Mouse (Mus musculus): Measurements from ENCODE around the gene Stxbp5. TPM values are rescaled to one million over a fixed set of nuclear protein-coding genes. Genes with fewer than 3 reads are reported as not detected.

Gene Stxbp5
- polyA plus RNA-seq (2014; fragmentation: Nextera tagmentation; extraction: Ambion mirVana), result 12.4 and 14.3 TPM in 2 replicates

DNA sequence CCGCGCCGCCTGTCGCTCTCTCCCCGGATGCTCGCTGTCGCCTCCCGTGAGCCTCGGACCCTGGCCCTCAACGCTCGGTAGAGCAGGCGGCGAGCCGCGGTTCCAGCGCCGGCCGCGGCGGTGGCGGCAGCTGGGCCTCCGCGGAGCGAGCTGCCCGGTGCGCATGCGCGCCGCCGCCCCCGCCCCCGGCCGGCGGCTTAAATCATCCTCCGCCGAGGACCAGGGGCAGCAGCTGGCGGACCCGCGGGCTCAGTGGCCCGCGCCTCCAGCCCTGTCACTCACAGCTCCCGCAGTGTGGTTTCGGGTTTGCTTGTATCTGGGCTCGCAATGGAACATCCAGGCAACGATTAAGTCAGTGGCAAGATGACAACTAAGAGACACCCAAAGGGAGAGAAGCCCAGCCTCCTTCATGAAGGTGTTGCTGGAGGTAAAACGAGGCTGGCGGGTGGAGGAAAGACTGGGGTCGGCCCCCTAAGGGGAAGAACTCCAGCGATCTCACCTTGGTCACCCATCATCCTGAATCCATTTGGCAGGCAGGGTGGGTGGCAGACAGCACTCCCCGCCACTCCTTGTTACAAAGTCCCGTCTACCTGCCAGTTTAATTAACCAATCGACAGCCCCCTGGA lies at the start of gene Stxbp5:
TSS of gene Stxbp5 (minus strand) at position 9 of the 626 bp plus-strand sequence.
- under 1% methylated on average over 35 of the region's 52 CpGs for WGBS
- ATAC-seq (ENCODE audit: low FRiP score, low TSS enrichment) (peak; percentile 85), DNase-seq (peak; percentile 94)
- Histone ChIP-seq H3K4me1 (ENCODE audit: control insufficient read depth, insufficient read depth, low read length) (peaks cover 10% of the 10 kb centered on the region), H3K9ac (replicated peaks; ENCODE audit: low read length) (peak within 1 kb of the TSS; percentile 97), H3K9me3 (ENCODE audit: control insufficient read depth, low read length) (no peaks in the 10 kb centered on the region), H3K27ac (replicated peaks; ENCODE audit: low read depth, low read length) (peak within 1 kb of the TSS; percentile 98), H3K4me2 (ENCODE audit: low read length) (peak within 1 kb of the TSS; percentile 55), H3K36me3 (ENCODE audit: control insufficient read depth, insufficient read depth, low read length) (no peaks in the 10 kb centered on the region), H3K27me3 (ENCODE audit: control insufficient read depth, insufficient read depth, low read length) (no peaks in the 10 kb centered on the region), H3K4me3 (replicated peaks; ENCODE audit: low read depth, low read length) (peak within 1 kb of the TSS; percentile 86)

GRCm38 (mm10) chr10:9912395-9912794 lies 11.5 kb upstream of the Stxbp5 start:
- H3K27ac ChIP-seq (replicated peaks; ENCODE audit: low read depth, low read length), result no peak overlapping the region
- no peak overlapping the region for H3K4me3 ChIP-seq (replicated peaks; ENCODE audit: low read depth, low read length)
- DNase-seq (peak; percentile 7), ATAC-seq (ENCODE audit: low FRiP score, low TSS enrichment) (no peak)
- H3K27me3 ChIP-seq (ENCODE audit: control insufficient read depth, insufficient read depth, low read length), result no peaks in the 10 kb centered on the region
- no peaks in the 10 kb centered on the region for H3K4me1 ChIP-seq (ENCODE audit: control insufficient read depth, insufficient read depth, low read length)
- no peaks in the 10 kb centered on the region for H3K9me3 ChIP-seq (ENCODE audit: control insufficient read depth, low read length)
- no peak overlapping the region for H3K9ac ChIP-seq (replicated peaks; ENCODE audit: low read length)
- no peaks in the 10 kb centered on the region for H3K36me3 ChIP-seq (ENCODE audit: control insufficient read depth, insufficient read depth, low read length)
- no peak overlapping the region for H3K4me2 ChIP-seq (ENCODE audit: low read length)
- 86% methylated on average over 5 of the region's 5 CpGs for WGBS

DNA sequence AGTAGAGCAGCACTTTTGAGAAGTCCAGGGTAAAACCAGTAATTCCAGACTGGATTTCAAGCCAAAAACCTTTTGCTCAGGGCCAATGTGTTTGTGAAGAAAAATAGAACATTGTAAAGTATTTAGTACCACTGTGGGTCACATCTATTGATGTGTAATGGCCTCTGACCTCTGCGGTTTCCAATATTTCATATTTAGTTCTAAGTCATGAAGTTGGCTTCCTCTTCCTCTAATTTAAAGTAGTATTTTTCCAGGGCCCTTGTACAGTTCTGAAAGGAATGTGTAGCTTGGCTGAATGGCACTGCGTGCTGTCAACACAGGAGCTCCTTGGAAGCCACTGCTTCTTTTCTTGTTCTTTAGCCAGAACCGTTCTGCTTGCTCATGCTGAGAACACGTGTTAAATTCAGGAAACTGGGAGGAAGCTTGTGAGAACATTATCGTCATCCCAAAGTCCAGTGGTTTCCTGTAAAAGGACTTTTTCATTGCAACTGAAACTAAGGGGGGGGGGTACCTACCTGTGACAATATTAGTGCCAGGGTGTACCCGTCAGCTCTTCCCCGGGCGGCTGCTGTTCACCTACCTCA lies 7.1 kb upstream of the Stxbp5 start:
- Histone ChIP-seq H3K4me3 (replicated peaks; ENCODE audit: low read depth, low read length) (no peak overlapping the region), H3K9ac (replicated peaks; ENCODE audit: low read length) (no peak overlapping the region), H3K27ac (replicated peaks; ENCODE audit: low read depth, low read length) (no peak overlapping the region), H3K27me3 (ENCODE audit: control insufficient read depth, insufficient read depth, low read length) (no peaks in the 10 kb centered on the region), H3K36me3 (ENCODE audit: control insufficient read depth, insufficient read depth, low read length) (no peaks in the 10 kb centered on the region), H3K4me1 (ENCODE audit: control insufficient read depth, insufficient read depth, low read length) (no peaks in the 10 kb centered on the region), H3K9me3 (ENCODE audit: control insufficient read depth, low read length) (no peaks in the 10 kb centered on the region), H3K4me2 (ENCODE audit: low read length) (no peak overlapping the region)
- DNase-seq (no peak), ATAC-seq (ENCODE audit: low FRiP score, low TSS enrichment) (no peak)
- 86% methylated on average over 8 of the region's 8 CpGs for WGBS

GRCm38 (mm10) chr10:9907519-9907918 lies 6.6 kb upstream of the Stxbp5 start:
- 91% methylated on average over 2 of the region's 2 CpGs for WGBS

DNA sequence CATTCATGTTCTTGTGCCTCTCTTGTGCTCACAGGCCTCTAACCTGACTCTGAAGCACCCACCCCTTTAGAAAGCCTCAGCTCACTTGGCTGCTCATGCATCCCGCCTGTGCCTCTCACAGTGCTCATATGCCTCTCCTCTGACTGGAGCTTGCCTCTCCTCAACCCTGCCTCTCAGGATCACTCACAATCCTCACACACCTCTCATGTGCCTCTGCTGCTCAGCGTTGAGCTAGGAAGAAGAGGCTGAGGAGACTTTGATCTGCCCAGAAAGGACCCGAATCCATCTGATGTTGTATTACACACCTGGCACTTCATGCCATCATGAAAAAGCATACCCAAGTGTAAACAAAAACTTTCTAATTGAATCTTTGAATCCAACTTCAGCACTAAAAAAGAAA lies 5.3 kb upstream of the Stxbp5 start:
- DNase-seq (no peak), ATAC-seq (ENCODE audit: low FRiP score, low TSS enrichment) (no peak)
- no peaks in the 10 kb centered on the region for H3K36me3 ChIP-seq (ENCODE audit: control insufficient read depth, insufficient read depth, low read length)
- H3K4me2 ChIP-seq (ENCODE audit: low read length), result no peak overlapping the region
- H3K9ac ChIP-seq (replicated peaks; ENCODE audit: low read length), result no peak overlapping the region
- no peaks in the 10 kb centered on the region for H3K4me1 ChIP-seq (ENCODE audit: control insufficient read depth, insufficient read depth, low read length)
- H3K27me3 ChIP-seq (ENCODE audit: control insufficient read depth, insufficient read depth, low read length), result no peaks in the 10 kb centered on the region
- H3K9me3 ChIP-seq (ENCODE audit: control insufficient read depth, low read length), result no peaks in the 10 kb centered on the region
- no peak overlapping the region for H3K4me3 ChIP-seq (replicated peaks; ENCODE audit: low read depth, low read length)
- H3K27ac ChIP-seq (replicated peaks; ENCODE audit: low read depth, low read length), result no peak overlapping the region
- WGBS, result 45% methylated on average over 3 of the region's 3 CpGs

More at GRCm38 (mm10) chr10:9907519-9907918, 6.6 kb upstream of the Stxbp5 start:
- H3K9me3 ChIP-seq (ENCODE audit: control insufficient read depth, low read length), result no peaks in the 10 kb centered on the region
- no peak overlapping the region for H3K27ac ChIP-seq (replicated peaks; ENCODE audit: low read depth, low read length)
- H3K4me1 ChIP-seq (ENCODE audit: control insufficient read depth, insufficient read depth, low read length), result no peaks in the 10 kb centered on the region
- no peaks in the 10 kb centered on the region for H3K27me3 ChIP-seq (ENCODE audit: control insufficient read depth, insufficient read depth, low read length)
- no peaks in the 10 kb centered on the region for H3K36me3 ChIP-seq (ENCODE audit: control insufficient read depth, insufficient read depth, low read length)
- ATAC-seq (ENCODE audit: low FRiP score, low TSS enrichment) (no peak), DNase-seq (no peak)
- no peak overlapping the region for H3K9ac ChIP-seq (replicated peaks; ENCODE audit: low read length)
- no peak overlapping the region for H3K4me3 ChIP-seq (replicated peaks; ENCODE audit: low read depth, low read length)
- no peak overlapping the region for H3K4me2 ChIP-seq (ENCODE audit: low read length)

- peak overlapping the region; percentile 97 for H3K9ac ChIP-seq (replicated peaks; ENCODE audit: low read length)
- peaks cover 10% of the 10 kb centered on the region for H3K4me1 ChIP-seq (ENCODE audit: control insufficient read depth, insufficient read depth, low read length)
- peak; percentile 88 for ATAC-seq (ENCODE audit: low FRiP score, low TSS enrichment)
- WGBS, result under 1% methylated on average over 16 of the region's 16 CpGs
- peak overlapping the region; percentile 86 for H3K4me3 ChIP-seq (replicated peaks; ENCODE audit: low read depth, low read length)
- no peaks in the 10 kb centered on the region for H3K9me3 ChIP-seq (ENCODE audit: control insufficient read depth, low read length)
- DNase-seq, result peak; percentile 92
- H3K4me2 ChIP-seq (ENCODE audit: low read length), result peak overlapping the region; percentile 55
- H3K36me3 ChIP-seq (ENCODE audit: control insufficient read depth, insufficient read depth, low read length), result no peaks in the 10 kb centered on the region
- H3K27ac ChIP-seq (replicated peaks; ENCODE audit: low read depth, low read length), result peak overlapping the region; percentile 98; the same call in 1 of the 2 replicates
- H3K27me3 ChIP-seq (ENCODE audit: control insufficient read depth, insufficient read depth, low read length), result no peaks in the 10 kb centered on the region
These were observed 889 bp upstream of the Stxbp5 start for GRCm38 (mm10) chr10:9901697-9902239.

GRCm38 (mm10) chr10:9900315-9901070 lies 386 bp downstream of the Stxbp5 start:
- ATAC-seq (ENCODE audit: low FRiP score, low TSS enrichment) (peak; percentile 25), DNase-seq (peak; percentile 71)
- Histone ChIP-seq H3K9me3 (ENCODE audit: control insufficient read depth, low read length) (no peaks in the 10 kb centered on the region), H3K27me3 (ENCODE audit: control insufficient read depth, insufficient read depth, low read length) (no peaks in the 10 kb centered on the region), H3K4me1 (ENCODE audit: control insufficient read depth, insufficient read depth, low read length) (peaks cover 10% of the 10 kb centered on the region), H3K4me3 (replicated peaks; ENCODE audit: low read depth, low read length) (peak overlapping the region; percentile 86), H3K4me2 (ENCODE audit: low read length) (peak overlapping the region; percentile 55), H3K36me3 (ENCODE audit: control insufficient read depth, insufficient read depth, low read length) (no peaks in the 10 kb centered on the region), H3K9ac (replicated peaks; ENCODE audit: low read length) (peak overlapping the region; percentile 97), H3K27ac (replicated peaks; ENCODE audit: low read depth, low read length) (peak overlapping the region; percentile 98)
- WGBS, result under 1% methylated on average over 75 of the region's 81 CpGs

DNA sequence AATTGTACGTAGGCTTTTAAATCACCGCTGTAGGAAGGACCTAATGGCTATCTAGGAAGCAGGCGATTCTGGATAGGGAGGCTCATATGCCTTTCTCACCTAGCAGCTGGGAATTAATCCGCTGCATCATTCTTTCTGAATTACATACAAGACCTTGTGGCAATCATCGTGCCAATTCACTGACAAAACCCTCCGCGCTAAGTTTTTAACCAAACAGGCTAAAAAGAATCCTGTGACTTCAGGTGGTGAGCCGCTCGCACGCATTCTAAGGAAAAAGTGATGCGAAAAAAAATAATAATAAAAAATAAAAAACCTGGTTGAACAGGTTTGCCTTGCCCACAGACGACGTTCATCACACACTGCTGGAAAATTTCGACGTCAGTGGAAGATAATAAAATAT lies 1.1 kb downstream of the Stxbp5 start:
- peak; percentile 79 for DNase-seq
- no peaks in the 10 kb centered on the region for H3K27me3 ChIP-seq (ENCODE audit: control insufficient read depth, insufficient read depth, low read length)
- H3K4me1 ChIP-seq (ENCODE audit: control insufficient read depth, insufficient read depth, low read length), result peaks cover 10% of the 10 kb centered on the region
- H3K36me3 ChIP-seq (ENCODE audit: control insufficient read depth, insufficient read depth, low read length), result 0 out of 2 replicates have a peak, but pooled peaks cover 2% of the 10 kb centered on the region
- H3K27ac ChIP-seq (replicated peaks; ENCODE audit: low read depth, low read length), result peak overlapping the region; percentile 98; the same call in 1 of the 2 replicates
- no peak for ATAC-seq (ENCODE audit: low FRiP score, low TSS enrichment)
- H3K4me3 ChIP-seq (replicated peaks; ENCODE audit: low read depth, low read length), result peak overlapping the region; percentile 86
- peak overlapping the region; percentile 97 for H3K9ac ChIP-seq (replicated peaks; ENCODE audit: low read length)
- no peaks in the 10 kb centered on the region for H3K9me3 ChIP-seq (ENCODE audit: control insufficient read depth, low read length)
- under 1% methylated on average over 15 of the region's 15 CpGs for WGBS
- H3K4me2 ChIP-seq (ENCODE audit: low read length), result peak overlapping the region; percentile 55
